Mouse (Mus musculus): ENCODE data around the gene Hnrnpll. TPM values are rescaled to one million over a fixed set of nuclear protein-coding genes. Genes with fewer than 3 reads are reported as not detected.

Hnrnpll gene
- polyA plus RNA-seq, 2 experiments: 58.0 to 71.4 TPM

DNA sequence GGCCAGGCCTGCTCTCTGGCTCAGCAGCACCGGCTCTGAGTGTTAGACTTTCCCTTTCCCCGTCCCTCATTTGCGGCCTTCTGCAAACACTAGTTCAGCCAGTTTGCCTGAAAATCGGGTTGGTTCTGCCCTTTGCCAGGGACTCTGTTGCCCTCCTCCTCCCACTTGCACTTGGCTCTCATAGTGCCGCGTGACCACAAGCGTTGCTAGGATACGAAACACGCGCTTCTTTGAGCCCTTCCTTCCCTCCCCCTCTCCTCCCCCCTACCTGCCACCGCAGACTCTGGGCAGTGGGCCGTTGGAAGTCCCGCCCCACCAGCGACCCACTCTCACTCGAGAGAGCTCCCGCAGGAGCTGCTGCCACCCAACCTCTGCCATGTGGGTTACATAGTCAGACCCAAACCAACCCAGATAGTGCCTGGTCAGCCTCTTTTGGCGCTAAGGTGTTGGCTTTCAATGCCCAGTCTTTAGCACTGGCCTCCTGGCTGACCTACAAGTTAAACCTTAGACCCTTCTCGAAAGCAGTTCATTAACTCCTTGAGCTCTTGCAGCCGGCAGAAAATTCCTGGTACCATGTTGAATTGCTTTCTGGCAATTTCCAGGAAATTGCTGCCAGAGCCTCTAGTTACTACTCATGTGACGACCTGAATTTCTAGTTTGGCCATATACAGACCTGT lies 34.0 kb upstream of the Hnrnpll start:
- ATAC-seq (ENCODE audit: low FRiP score, low read depth): peak; percentile 19; the same call in 1 of the 2 replicates
- Histone ChIP-seq H3K36me3 (ENCODE audit: control insufficient read depth, insufficient read depth, low read length) (no peaks in the 10 kb centered on the region), H3K27me3 (ENCODE audit: control insufficient read depth, insufficient read depth, low read length) (no peaks in the 10 kb centered on the region), H3K9me3 (ENCODE audit: control insufficient read depth, low read length) (no peaks in the 10 kb centered on the region), H3K4me2 (replicated peaks; ENCODE audit: low read depth, low read length, severe bottlenecking) (peak overlapping the region; percentile 39), H3K4me3 (replicated peaks; ENCODE audit: low read length) (peak overlapping the region; percentile 4; the same call in 1 of the 2 replicates), H3K27ac (replicated peaks; ENCODE audit: low read depth, low read length) (no peak overlapping the region), H3K9ac (ENCODE audit: low read depth, low read length, severe bottlenecking) (peak overlapping the region; percentile 31; the same call in 1 of the 2 replicates), H3K4me1 (ENCODE audit: control insufficient read depth, insufficient read depth, low read length) (peaks cover 9% of the 10 kb centered on the region)
- DNase-seq (ENCODE audit: low spot score): peak; percentile 72
- 14% methylated on average over 20 of the region's 20 CpGs for WGBS
- TF ChIP-seq POLR2A (IDR thresholded peaks at IDR 0.05; ENCODE audit: borderline replicate concordance, extremely low read depth, insufficient read depth, insufficient read length): no peak

GRCm38 (mm10) chr17:80095254-80095899 lies 33.2 kb upstream of the Hnrnpll start:
- DNase-seq (ENCODE audit: low spot score): no peak
- no peak overlapping the region for H3K4me3 ChIP-seq (replicated peaks; ENCODE audit: low read length)
- TF ChIP-seq POLR2A (IDR thresholded peaks at IDR 0.05; ENCODE audit: borderline replicate concordance, extremely low read depth, insufficient read depth, insufficient read length): no peak
- H3K27ac ChIP-seq (replicated peaks; ENCODE audit: low read depth, low read length): no peak overlapping the region
- H3K27me3 ChIP-seq (ENCODE audit: control insufficient read depth, insufficient read depth, low read length): no peaks in the 10 kb centered on the region
- peak overlapping the region; percentile 31; the same call in 1 of the 2 replicates for H3K9ac ChIP-seq (ENCODE audit: low read depth, low read length, severe bottlenecking)
- 84% methylated on average over 9 of the region's 9 CpGs for WGBS
- H3K4me1 ChIP-seq (ENCODE audit: control insufficient read depth, insufficient read depth, low read length): peaks cover 9% of the 10 kb centered on the region
- H3K36me3 ChIP-seq (ENCODE audit: control insufficient read depth, insufficient read depth, low read length): no peaks in the 10 kb centered on the region
- peak overlapping the region; percentile 39 for H3K4me2 ChIP-seq (replicated peaks; ENCODE audit: low read depth, low read length, severe bottlenecking)
- no peaks in the 10 kb centered on the region for H3K9me3 ChIP-seq (ENCODE audit: control insufficient read depth, low read length)
- no peak for ATAC-seq (ENCODE audit: low FRiP score, low read depth)

DNA sequence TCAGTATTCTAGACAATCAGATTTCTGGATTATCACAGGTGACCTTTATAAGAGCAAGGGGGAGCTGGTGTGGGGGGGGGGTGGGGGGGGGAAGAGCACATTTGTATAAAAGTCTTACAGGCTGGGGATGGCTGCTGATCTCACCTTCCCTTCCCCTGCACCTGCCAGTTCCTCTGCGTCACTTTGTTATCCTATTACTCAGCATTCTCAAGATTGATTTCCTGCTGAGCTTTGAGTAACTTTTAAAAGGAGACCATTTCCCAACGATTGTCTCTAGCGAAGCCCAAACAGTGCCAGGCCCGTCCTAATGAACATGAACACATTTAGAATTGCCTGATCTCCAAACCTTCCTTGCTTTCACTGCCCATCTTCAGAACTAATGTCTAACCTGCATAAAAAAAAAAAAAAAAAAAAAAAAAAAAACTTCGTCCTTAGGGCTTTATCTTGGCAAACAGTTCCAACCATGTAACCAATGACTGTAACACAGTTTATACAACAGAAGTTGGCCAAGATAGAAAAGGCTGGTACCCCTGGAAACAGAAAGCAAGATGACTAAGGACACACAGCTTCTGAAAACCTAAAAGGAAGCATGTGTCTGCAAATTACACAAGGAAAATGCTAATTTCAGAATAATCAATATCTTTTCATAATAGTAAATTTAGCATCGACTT lies 29.9 kb upstream of the Hnrnpll start:
- H3K27ac ChIP-seq (replicated peaks; ENCODE audit: low read depth, low read length): no peak overlapping the region
- TF ChIP-seq POLR2A (IDR thresholded peaks at IDR 0.05; ENCODE audit: borderline replicate concordance, extremely low read depth, insufficient read depth, insufficient read length): no peak
- no peak for ATAC-seq (ENCODE audit: low FRiP score, low read depth)
- WGBS: 53% methylated on average over 6 of the region's 6 CpGs
- H3K9me3 ChIP-seq (ENCODE audit: control insufficient read depth, low read length): no peaks in the 10 kb centered on the region
- no peaks in the 10 kb centered on the region for H3K36me3 ChIP-seq (ENCODE audit: control insufficient read depth, insufficient read depth, low read length)
- no peak overlapping the region for H3K9ac ChIP-seq (ENCODE audit: low read depth, low read length, severe bottlenecking)
- peaks cover 9% of the 10 kb centered on the region for H3K4me1 ChIP-seq (ENCODE audit: control insufficient read depth, insufficient read depth, low read length)
- no peak overlapping the region for H3K4me2 ChIP-seq (replicated peaks; ENCODE audit: low read depth, low read length, severe bottlenecking)
- H3K27me3 ChIP-seq (ENCODE audit: control insufficient read depth, insufficient read depth, low read length): no peaks in the 10 kb centered on the region
- DNase-seq (ENCODE audit: low spot score): no peak
- no peak overlapping the region for H3K4me3 ChIP-seq (replicated peaks; ENCODE audit: low read length)

DNA sequence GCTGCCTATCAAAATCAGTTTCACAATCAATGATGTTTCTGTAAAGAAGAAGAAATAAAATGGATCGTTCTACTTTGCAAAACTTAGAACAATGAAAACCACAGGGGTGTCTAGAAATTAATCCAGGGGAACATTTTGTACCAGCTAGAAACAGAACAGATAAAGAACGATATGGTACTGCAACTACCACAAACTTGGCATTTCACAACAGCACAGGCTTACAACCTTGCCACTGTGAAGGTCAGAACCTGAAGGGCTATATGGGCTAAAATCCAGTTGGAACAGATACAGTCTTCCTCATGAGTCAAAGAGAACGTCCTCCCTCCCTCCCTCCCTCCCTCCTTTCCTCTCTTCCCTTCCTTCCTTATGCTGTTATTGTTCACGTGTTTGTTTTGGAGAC lies 28.4 kb upstream of the Hnrnpll start:
- Histone ChIP-seq H3K27ac (replicated peaks; ENCODE audit: low read depth, low read length) (no peak overlapping the region), H3K9ac (ENCODE audit: low read depth, low read length, severe bottlenecking) (no peak overlapping the region), H3K4me3 (replicated peaks; ENCODE audit: low read length) (no peak overlapping the region), H3K9me3 (ENCODE audit: control insufficient read depth, low read length) (no peaks in the 10 kb centered on the region), H3K27me3 (ENCODE audit: control insufficient read depth, insufficient read depth, low read length) (no peaks in the 10 kb centered on the region), H3K4me1 (ENCODE audit: control insufficient read depth, insufficient read depth, low read length) (peaks cover 1% of the 10 kb centered on the region), H3K4me2 (replicated peaks; ENCODE audit: low read depth, low read length, severe bottlenecking) (no peak overlapping the region), H3K36me3 (ENCODE audit: control insufficient read depth, insufficient read depth, low read length) (no peaks in the 10 kb centered on the region)
- WGBS: 79% methylated on average over 4 of the region's 4 CpGs
- DNase-seq (ENCODE audit: low spot score) (no peak), ATAC-seq (ENCODE audit: low FRiP score, low read depth) (no peak)
- no peak for TF ChIP-seq POLR2A (IDR thresholded peaks at IDR 0.05; ENCODE audit: borderline replicate concordance, extremely low read depth, insufficient read depth, insufficient read length)

- DNase-seq (ENCODE audit: low spot score): no peak
- Histone ChIP-seq H3K9ac (ENCODE audit: low read depth, low read length, severe bottlenecking) (no peak overlapping the region), H3K27ac (replicated peaks; ENCODE audit: low read depth, low read length) (no peak overlapping the region), H3K9me3 (ENCODE audit: control insufficient read depth, low read length) (no peaks in the 10 kb centered on the region), H3K4me2 (replicated peaks; ENCODE audit: low read depth, low read length, severe bottlenecking) (no peak overlapping the region), H3K4me3 (replicated peaks; ENCODE audit: low read length) (no peak overlapping the region), H3K36me3 (ENCODE audit: control insufficient read depth, insufficient read depth, low read length) (no peaks in the 10 kb centered on the region), H3K27me3 (ENCODE audit: control insufficient read depth, insufficient read depth, low read length) (no peaks in the 10 kb centered on the region), H3K4me1 (ENCODE audit: control insufficient read depth, insufficient read depth, low read length) (no peaks in the 10 kb centered on the region)
- TF ChIP-seq POLR2A (IDR thresholded peaks at IDR 0.05; ENCODE audit: borderline replicate concordance, extremely low read depth, insufficient read depth, insufficient read length): no peak
- 89% methylated on average over 3 of the region's 3 CpGs for WGBS
- no peak for ATAC-seq (ENCODE audit: low FRiP score, low read depth)
These were observed 26.0 kb upstream of the Hnrnpll start for GRCm38 (mm10) chr17:80088168-80088567.
